Mouse (Mus musculus): ENCODE measurements at regions not wholly inside any gene's neighbourhood (a gene's known extent, or its start where the extent isn't known, plus 50 kb on each side); places are given as distances from the start of the nearest gene placed in this dataset.

DNA sequence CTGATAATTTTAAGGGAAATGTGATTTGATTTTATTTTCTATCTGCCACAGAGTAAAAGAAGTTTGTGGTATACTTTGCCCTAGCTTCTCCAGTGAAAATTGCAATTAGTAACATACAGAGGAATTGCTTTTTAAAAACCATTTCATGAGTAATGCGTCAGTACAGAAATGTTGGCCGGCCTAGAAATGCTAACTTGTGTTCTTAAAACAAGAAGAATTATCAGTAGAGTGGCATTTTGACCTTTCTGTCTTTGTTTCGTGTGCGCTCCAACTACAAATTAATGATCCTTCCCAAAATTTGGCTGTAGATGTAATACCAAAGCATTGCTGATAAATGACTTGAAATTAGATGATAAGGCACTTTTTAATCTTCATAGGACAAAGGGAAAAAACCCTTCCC is 99.7 kb upstream of the Paip1 start:
- no peak for TF ChIP-seq CTCF (IDR thresholded peaks at IDR 0.05; ENCODE audit: low read depth, low read length)
- no peak for TF ChIP-seq GATA1 (IDR thresholded peaks at IDR 0.05; ENCODE audit: borderline replicate concordance, low read length)
- TF ChIP-seq TAL1 (conservative IDR thresholded peaks at IDR 0.05; ENCODE audit: low read depth, low read length) = no peak
- TF ChIP-seq POLR2AphosphoS5 (IDR thresholded peaks at IDR 0.05; ENCODE audit: insufficient replicate concordance, low read depth, low read length) = no peak
